Mouse (Mus musculus) WW6 (cell line): ENCODE results near the gene Gm11111.
"Not testable (repeated sequence)": the region's sequence is repeated elsewhere in the genome, so short reads cannot be mapped to it uniquely, and the experiment has no call there.

Experiments used
- DNase-seq: peaks from one replicate; pipeline ENCODE4 v3.0.0-alpha.2; 2013; ENCODE audit warnings: low read depth, low spot score

The Gm11111 gene

GRCm38 (mm10) chr5:98552395-98552794 is at the start of gene Gm11111:
Gene Gm11111, plus strand, starts transcription at chr5:98552695.
- DNase-seq = no peak

GRCm38 (mm10) chr5:98516214-98516613 is 36.3 kb upstream of the Gm11111 start:
- no peak for DNase-seq

GRCm38 (mm10) chr5:98520118-98520517 is 32.4 kb upstream of the Gm11111 start:
- no peak for DNase-seq

- no peak for DNase-seq
These were observed 30.1 kb upstream of the Gm11111 start for GRCm38 (mm10) chr5:98522270-98522977.

GRCm38 (mm10) chr5:98523050-98523449 is 29.4 kb upstream of the Gm11111 start:
- DNase-seq = no peak

GRCm38 (mm10) chr5:98523783-98524182 is 28.7 kb upstream of the Gm11111 start:
- DNase-seq = no peak

- DNase-seq = no peak
These were observed 11.2 kb upstream of the Gm11111 start for GRCm38 (mm10) chr5:98541333-98541732.

GRCm38 (mm10) chr5:98550285-98550684 is 2.2 kb upstream of the Gm11111 start:
- no peak for DNase-seq

GRCm38 (mm10) chr5:98550873-98551272 is 1.6 kb upstream of the Gm11111 start:
- no peak for DNase-seq

- DNase-seq = no peak
These were observed 511 bp downstream of the Gm11111 start for GRCm38 (mm10) chr5:98552811-98553601.

- no peak for DNase-seq
These were observed 8.8 kb downstream of the Gm11111 start for GRCm38 (mm10) chr5:98561301-98561700.

GRCm38 (mm10) chr5:98562806-98563205 is 10.3 kb downstream of the Gm11111 start:
- no peak for DNase-seq

- DNase-seq = no peak
These were observed 11.3 kb downstream of the Gm11111 start for GRCm38 (mm10) chr5:98563801-98564200.

GRCm38 (mm10) chr5:98566461-98567193 is 14.1 kb downstream of the Gm11111 start:
- no peak for DNase-seq

- DNase-seq = no peak
These were observed 16.0 kb downstream of the Gm11111 start for GRCm38 (mm10) chr5:98568481-98568880.

- DNase-seq = no peak
These were observed 16.6 kb downstream of the Gm11111 start for GRCm38 (mm10) chr5:98569029-98569513.

GRCm38 (mm10) chr5:98572392-98572791 is 19.9 kb downstream of the Gm11111 start:
- DNase-seq = no peak

GRCm38 (mm10) chr5:98574711-98575470 is 22.4 kb downstream of the Gm11111 start:
- no peak for DNase-seq

GRCm38 (mm10) chr5:98575471-98575834 is 23.0 kb downstream of the Gm11111 start:
- DNase-seq = no peak

- not testable (repeated sequence) for DNase-seq
These were observed 24.0 kb downstream of the Gm11111 start for GRCm38 (mm10) chr5:98576538-98576937.

- no peak for DNase-seq
These were observed 25.9 kb downstream of the Gm11111 start for GRCm38 (mm10) chr5:98578398-98578797.
